Comparison of ENCODE assay signal across 12 mouse cellular contexts in genomic region chr17:35543412-35543861, GRCm38 (mm10). TPM values are rescaled to one million over a fixed set of nuclear protein-coding genes. Genes with fewer than 3 reads are reported as not detected.
DNase-seq lines count a peak whose midpoint lies in the region; ATAC-seq and TF ChIP-seq lines count a peak whose summit lies in the region.
"Had no signal": no experiment of that assay in that cellular context is flagged by ENCODE, and none has a peak within 500 bp of the region (broad histone marks: within the 10 kb centered on the region; RNA-seq: fewer than 3 reads in every experiment).

No protein-coding gene starts in this region.

- ATAC-seq in heart, embryonic 11.5 days (replicated peaks; ENCODE audit: insufficient number of reproducible peaks, low FRiP score, low TSS enrichment): no peak
- peak; percentile 62; the same call in 1 of the 2 replicates for ATAC-seq in neural tube, embryonic 11.5 days (ENCODE audit: insufficient read depth, low FRiP score, low TSS enrichment)
- ATAC-seq in midbrain, embryonic 12.5 days (ENCODE audit: low FRiP score, low read depth): peak; percentile 78
- ATAC-seq in megakaryocyte progenitor cell, adult 5-6 weeks (replicated peaks; ENCODE audit: poor library complexity): no peak
- ATAC-seq: intestine, embryonic 15.5 days had no signal

- no peaks in the 10 kb centered on the region for H3K36me3 ChIP-seq in heart, embryonic 11.5 days (ENCODE audit: control insufficient read depth, insufficient read depth, low read length)
- H3K36me3 ChIP-seq in neural tube, embryonic 11.5 days (ENCODE audit: control insufficient read depth, insufficient read depth, low read length): no peaks in the 10 kb centered on the region
- H3K36me3 ChIP-seq in midbrain, embryonic 12.5 days: no peaks in the 10 kb centered on the region
- H3K36me3 ChIP-seq: intestine, embryonic 15.5 days; liver, embryonic 13.5 days had no signal

- H3K9ac ChIP-seq in heart, embryonic 11.5 days (ENCODE audit: low read depth, low read length): peak overlapping the region; percentile 3; the same call in 1 of the 2 replicates
- no peak overlapping the region for H3K9ac ChIP-seq in neural tube, embryonic 11.5 days (ENCODE audit: low read length)
- H3K9ac ChIP-seq in midbrain, embryonic 12.5 days (replicated peaks): no peak overlapping the region
- H3K9ac ChIP-seq: intestine, embryonic 15.5 days; liver, embryonic 13.5 days had no signal

- peak overlapping the region; percentile 14; the same call in 1 of the 2 replicates for H3K4me2 ChIP-seq in heart, embryonic 11.5 days
- H3K4me2 ChIP-seq in neural tube, embryonic 11.5 days (ENCODE audit: low read depth): no peak overlapping the region
- peak overlapping the region; percentile 35 for H3K4me2 ChIP-seq in midbrain, embryonic 12.5 days (replicated peaks)
- H3K4me2 ChIP-seq: intestine, embryonic 15.5 days; liver, embryonic 13.5 days had no signal

- no peak for TF ChIP-seq POLR2A in cerebellum, adult 2 months (IDR thresholded peaks at IDR 0.05; ENCODE audit: borderline replicate concordance, insufficient read depth, low read length)

- no peaks in the 10 kb centered on the region for H3K27me3 ChIP-seq in heart, embryonic 11.5 days (ENCODE audit: control insufficient read depth, insufficient read depth, low read length)
- H3K27me3 ChIP-seq in neural tube, embryonic 11.5 days (ENCODE audit: control insufficient read depth, insufficient read depth, low read length): no peaks in the 10 kb centered on the region
- H3K27me3 ChIP-seq in midbrain, embryonic 12.5 days: no peaks in the 10 kb centered on the region; the same call in 1 of the 2 replicates
- no peaks in the 10 kb centered on the region for H3K27me3 ChIP-seq in cerebellum, adult 2 months (ENCODE audit: control insufficient read depth, insufficient read depth, low read length)
- H3K27me3 ChIP-seq: intestine, embryonic 15.5 days; liver, embryonic 13.5 days had no signal

- intact Hi-C loops in heart, postnatal 14 days (cut with DNase I): no loop called here

- H3K27ac ChIP-seq in heart, embryonic 11.5 days (ENCODE audit: low read depth, low read length): no peak overlapping the region
- no peak overlapping the region for H3K27ac ChIP-seq in neural tube, embryonic 11.5 days (ENCODE audit: low read depth, low read length)
- H3K27ac ChIP-seq in midbrain, embryonic 12.5 days (replicated peaks): peak overlapping the region; percentile 56
- no peak overlapping the region for H3K27ac ChIP-seq in cerebellum, adult 2 months (ENCODE audit: insufficient read depth, low read length)
- H3K27ac ChIP-seq: intestine, embryonic 15.5 days; liver, embryonic 13.5 days had no signal

- DNase-seq in heart, postnatal 14 days: no peak
- peak; percentile 31 for DNase-seq in neural tube, embryonic 11.5 days (ENCODE audit: low spot score)
- DNase-seq in neural tube, embryonic 10.5 days (ENCODE audit: extremely low spot score, low spot score): no peak
- no peak for DNase-seq in cerebellum, adult 2 months
- DNase-seq in ovary, postnatal 14 days (ENCODE audit: low spot score): no peak
- DNase-seq: cerebellum, adult 11-12 months; liver, embryonic 13.5 days had no signal

- TF ChIP-seq CTCF in cerebellum, adult 2 months (IDR thresholded peaks at IDR 0.05; ENCODE audit: borderline replicate concordance, insufficient read depth, low read depth, low read length): no peak

- no peak overlapping the region for H3K4me3 ChIP-seq in heart, embryonic 11.5 days (ENCODE audit: low read depth, low read length)
- H3K4me3 ChIP-seq in neural tube, embryonic 11.5 days (ENCODE audit: low read depth, low read length): no peak overlapping the region
- no peak overlapping the region for H3K4me3 ChIP-seq in midbrain, embryonic 12.5 days
- H3K4me3 ChIP-seq in cerebellum, adult 2 months (replicated peaks; ENCODE audit: insufficient read depth, low read depth, low read length): no peak overlapping the region
- H3K4me3 ChIP-seq: intestine, embryonic 15.5 days; liver, embryonic 13.5 days had no signal

- H3K4me1 ChIP-seq in heart, embryonic 11.5 days (ENCODE audit: control insufficient read depth, insufficient read depth, low read length): peaks cover 5% of the 10 kb centered on the region
- no peaks in the 10 kb centered on the region for H3K4me1 ChIP-seq in neural tube, embryonic 11.5 days (ENCODE audit: control insufficient read depth, insufficient read depth, low read length)
- peaks cover 17% of the 10 kb centered on the region; the same call in 1 of the 2 replicates for H3K4me1 ChIP-seq in midbrain, embryonic 12.5 days
- H3K4me1 ChIP-seq in cerebellum, adult 2 months (ENCODE audit: control insufficient read depth, insufficient read depth, low read length): peaks cover 4% of the 10 kb centered on the region; the same call in 1 of the 2 replicates
- H3K4me1 ChIP-seq: intestine, embryonic 15.5 days; liver, embryonic 13.5 days had no signal

- H3K9me3 ChIP-seq in heart, embryonic 11.5 days (replicated peaks; ENCODE audit: control insufficient read depth, low read length): no peaks in the 10 kb centered on the region
- no peaks in the 10 kb centered on the region for H3K9me3 ChIP-seq in neural tube, embryonic 11.5 days (ENCODE audit: control insufficient read depth, low read length)
- no peaks in the 10 kb centered on the region for H3K9me3 ChIP-seq in midbrain, embryonic 12.5 days
- H3K9me3 ChIP-seq: intestine, embryonic 15.5 days; liver, embryonic 13.5 days had no signal

- 50% methylated on average over 14 of the region's 14 CpGs for WGBS in heart, embryonic 11.5 days (ENCODE audit: insufficient replicate concordance)
- WGBS in neural tube, embryonic 11.5 days: 47% methylated on average over 14 of the region's 14 CpGs
- 26% methylated on average over 14 of the region's 14 CpGs for WGBS in midbrain, embryonic 12.5 days
- WGBS in cerebellum, adult 2 months: 28% methylated on average over 14 of the region's 14 CpGs

RNA-seq across cellular contexts. Expression of gene Cdsn, which starts 8.5 kb away (rescaled TPM):
- polyA plus RNA-seq in heart, embryonic 11.5 days (2014; fragmentation: Nextera tagmentation; extraction: Ambion mirVana): 0.40 and 0.83 TPM in 2 replicates
- total RNA-seq in heart, postnatal 14 days (2021): under 1 TPM; 0.15 to 0.17 TPM
- polyA plus RNA-seq in neural tube, embryonic 11.5 days (2014; fragmentation: Nextera tagmentation; extraction: Ambion mirVana): 0.13 TPM in 1 of 2 replicates, not detected in the other
- 0.06 TPM in 1 of 2 replicates, not detected in the other for polyA plus RNA-seq in midbrain, embryonic 12.5 days (2016; fragmentation: Nextera tagmentation; extraction: Ambion mirVana)
- polyA plus RNA-seq in cerebellum, adult 2 months (2012; rRNA removed): 0.05 and 0.16 TPM in 2 replicates
- not detected in 2 replicates for total RNA-seq in megakaryocyte progenitor cell, adult 5-6 weeks (2015)
- not detected in 2 replicates for total RNA-seq in megakaryocyte progenitor cell, adult 5-6 weeks (2017)
- total RNA-seq: monocyte, adult 5-6 weeks had no signal
- polyA plus RNA-seq: liver, embryonic 13.5 days had no signal

RNA-seq across cellular contexts. Expression of gene Psors1c2, which starts 10.4 kb away (rescaled TPM):
- 0.37 TPM in 1 of 2 replicates, not detected in the other for polyA plus RNA-seq in heart, embryonic 11.5 days (2014; fragmentation: Nextera tagmentation; extraction: Ambion mirVana)
- not detected for total RNA-seq in heart, postnatal 14 days (2021)
- 0.85 and 0.89 TPM in 2 replicates for polyA plus RNA-seq in neural tube, embryonic 11.5 days (2014; fragmentation: Nextera tagmentation; extraction: Ambion mirVana)
- 1.0 and 1.5 TPM in 2 replicates for polyA plus RNA-seq in midbrain, embryonic 12.5 days (2016; fragmentation: Nextera tagmentation; extraction: Ambion mirVana)
- not detected in 2 replicates for polyA plus RNA-seq in cerebellum, adult 2 months (2012; rRNA removed)
- not detected in 2 replicates for total RNA-seq in megakaryocyte progenitor cell, adult 5-6 weeks (2015)
- not detected in 2 replicates for total RNA-seq in megakaryocyte progenitor cell, adult 5-6 weeks (2017)
- total RNA-seq: monocyte, adult 5-6 weeks had no signal

RNA-seq across cellular contexts. Expression of gene 2300002M23Rik, which starts 23.8 kb away (rescaled TPM):
- polyA plus RNA-seq in heart, embryonic 11.5 days (2014; fragmentation: Nextera tagmentation; extraction: Ambion mirVana): not detected in 2 replicates
- not detected for total RNA-seq in heart, postnatal 14 days (2021)
- not detected in 2 replicates for polyA plus RNA-seq in neural tube, embryonic 11.5 days (2014; fragmentation: Nextera tagmentation; extraction: Ambion mirVana)
- polyA plus RNA-seq in midbrain, embryonic 12.5 days (2016; fragmentation: Nextera tagmentation; extraction: Ambion mirVana): not detected in 2 replicates
- polyA plus RNA-seq in cerebellum, adult 2 months (2012; rRNA removed): not detected in 2 replicates
- total RNA-seq in megakaryocyte progenitor cell, adult 5-6 weeks (2015): not detected in 2 replicates
- not detected in 2 replicates for total RNA-seq in megakaryocyte progenitor cell, adult 5-6 weeks (2017)
- total RNA-seq: monocyte, adult 5-6 weeks had no signal
- polyA plus RNA-seq: intestine, embryonic 15.5 days; liver, embryonic 13.5 days had no signal

RNA-seq across cellular contexts. Expression of gene Cchcr1, which starts 26.5 kb away (rescaled TPM):
- polyA plus RNA-seq in heart, embryonic 11.5 days (2014; fragmentation: Nextera tagmentation; extraction: Ambion mirVana): 10.4 and 12.8 TPM in 2 replicates
- total RNA-seq in heart, postnatal 14 days (2021): 1 to 10 TPM; 4.2 to 4.3 TPM
- 9.4 and 10.3 TPM in 2 replicates for polyA plus RNA-seq in neural tube, embryonic 11.5 days (2014; fragmentation: Nextera tagmentation; extraction: Ambion mirVana)
- 16.0 and 18.5 TPM in 2 replicates for polyA plus RNA-seq in midbrain, embryonic 12.5 days (2016; fragmentation: Nextera tagmentation; extraction: Ambion mirVana)
- 6.5 and 9.6 TPM in 2 replicates for polyA plus RNA-seq in cerebellum, adult 2 months (2012; rRNA removed)
- 1.1 and 1.9 TPM in 2 replicates for total RNA-seq in megakaryocyte progenitor cell, adult 5-6 weeks (2015)
- 4.0 and 5.6 TPM in 2 replicates for total RNA-seq in megakaryocyte progenitor cell, adult 5-6 weeks (2017)

RNA-seq across cellular contexts. Expression of gene Tcf19, which starts 26.8 kb away (rescaled TPM):
- polyA plus RNA-seq in heart, embryonic 11.5 days (2014; fragmentation: Nextera tagmentation; extraction: Ambion mirVana): 47.6 and 51.1 TPM in 2 replicates
- 1 to 10 TPM; 6.0 to 7.9 TPM for total RNA-seq in heart, postnatal 14 days (2021)
- polyA plus RNA-seq in neural tube, embryonic 11.5 days (2014; fragmentation: Nextera tagmentation; extraction: Ambion mirVana): 46.8 and 54.8 TPM in 2 replicates
- 41.2 and 52.6 TPM in 2 replicates for polyA plus RNA-seq in midbrain, embryonic 12.5 days (2016; fragmentation: Nextera tagmentation; extraction: Ambion mirVana)
- polyA plus RNA-seq in cerebellum, adult 2 months (2012; rRNA removed): 5.7 and 6.7 TPM in 2 replicates
- total RNA-seq in megakaryocyte progenitor cell, adult 5-6 weeks (2015): 23.3 and 23.8 TPM in 2 replicates
- 8.5 and 8.7 TPM in 2 replicates for total RNA-seq in megakaryocyte progenitor cell, adult 5-6 weeks (2017)

Comparison
In these comparisons a context has a peak if more than half of its experiments do, and no peak if none do; other contexts are left out.
1. ATAC-seq: peak in neural tube, embryonic 11.5 days (single experiment) and midbrain, embryonic 12.5 days (single experiment); none in heart, embryonic 11.5 days (single experiment) and megakaryocyte progenitor cell, adult 5-6 weeks (single experiment).